Mouse (Mus musculus) lung, postnatal 4 days (tissue): ENCODE results near the gene Pip4k2a.

Experiments used
- DNase-seq, 2 experiments: peaks; one replicate each; pipeline ENCODE4 v3.0.0; 2021

Gene Pip4k2a

GRCm38 (mm10) chr2:18955022-18955421, 42.9 kb downstream of the Pip4k2a start:
- no peak for DNase-seq

- DNase-seq = no peak
Measured at GRCm38 (mm10) chr2:18954422-18954821, 43.5 kb downstream of the Pip4k2a start.

- no peak for DNase-seq
Measured at GRCm38 (mm10) chr2:18952102-18952673, 45.7 kb downstream of the Pip4k2a start.

- DNase-seq = no peak
Measured at GRCm38 (mm10) chr2:18950758-18951157, 47.2 kb downstream of the Pip4k2a start.

- no peak for DNase-seq
Measured at GRCm38 (mm10) chr2:18948741-18949140, 49.2 kb downstream of the Pip4k2a start.

- peak in 1 of 2 experiments; percentile 66 for DNase-seq
Measured at GRCm38 (mm10) chr2:18947669-18948459, 50.1 kb downstream of the Pip4k2a start.

GRCm38 (mm10) chr2:18945438-18945837, 52.5 kb downstream of the Pip4k2a start:
- no peak for DNase-seq

- peak; percentile 33 to 51 for DNase-seq
Measured at GRCm38 (mm10) chr2:18943930-18944329, 54.0 kb downstream of the Pip4k2a start.

GRCm38 (mm10) chr2:18943366-18943765, 54.6 kb downstream of the Pip4k2a start:
- no peak for DNase-seq

GRCm38 (mm10) chr2:18940693-18941270, 57.1 kb downstream of the Pip4k2a start:
- no peak for DNase-seq

- DNase-seq = no peak
Measured at GRCm38 (mm10) chr2:18938923-18939329, 59.0 kb downstream of the Pip4k2a start.

- peak in 1 of 2 experiments; percentile 33 for DNase-seq
Measured at GRCm38 (mm10) chr2:18938232-18938631, 59.7 kb downstream of the Pip4k2a start.

GRCm38 (mm10) chr2:18937611-18938010, 60.3 kb downstream of the Pip4k2a start:
- no peak for DNase-seq

- no peak for DNase-seq
Measured at GRCm38 (mm10) chr2:18936446-18936845, 61.5 kb downstream of the Pip4k2a start.

- DNase-seq = no peak
Measured at GRCm38 (mm10) chr2:18935581-18936027, 62.3 kb downstream of the Pip4k2a start.

GRCm38 (mm10) chr2:18934131-18934530, 63.8 kb downstream of the Pip4k2a start:
- DNase-seq = no peak

- DNase-seq = no peak
Measured at GRCm38 (mm10) chr2:18933418-18933817, 64.5 kb downstream of the Pip4k2a start.

- DNase-seq = no peak
Measured at GRCm38 (mm10) chr2:18930318-18931060, 67.4 kb downstream of the Pip4k2a start.

- DNase-seq = no peak
Measured at GRCm38 (mm10) chr2:18928597-18929257, 69.2 kb downstream of the Pip4k2a start.

GRCm38 (mm10) chr2:18928196-18928595, 69.7 kb downstream of the Pip4k2a start:
- no peak for DNase-seq

- no peak for DNase-seq
Measured at GRCm38 (mm10) chr2:18923806-18924595, 73.9 kb downstream of the Pip4k2a start.
